Mouse (Mus musculus) spleen, postnatal 10 days (tissue): ENCODE measurements around the gene Nudt17.
"Not testable (repeated sequence)": the region's sequence is repeated elsewhere in the genome, so short reads cannot be mapped to it uniquely, and the experiment has no call there.

Source experiments
- DNase-seq, 2 experiments: peaks; one replicate each; pipeline ENCODE4 v3.0.0; 2021 to 2022; ENCODE audit warnings: low spot score in 2 of 2

Nudt17 gene

DNA sequence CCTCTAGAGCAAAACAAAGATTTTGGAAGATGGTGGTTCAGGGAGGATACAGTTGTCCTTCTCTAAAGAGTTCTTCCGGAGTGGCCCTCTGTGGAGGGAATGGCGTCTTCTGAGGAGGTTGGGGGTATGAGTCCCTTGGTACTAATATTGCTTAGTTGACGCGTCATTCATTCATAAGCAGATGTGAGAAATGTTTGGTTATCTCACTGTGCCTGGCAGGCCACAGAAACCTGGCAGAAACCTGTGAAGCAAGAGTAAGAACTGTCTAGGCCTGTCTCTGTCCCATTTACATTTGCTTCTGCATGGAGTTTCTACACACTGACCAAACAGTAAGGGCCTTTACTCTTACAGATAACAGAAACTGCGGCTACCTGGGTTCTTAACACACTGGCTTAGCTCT, 36.8 kb downstream of the Nudt17 start:
- no peak for DNase-seq

DNA sequence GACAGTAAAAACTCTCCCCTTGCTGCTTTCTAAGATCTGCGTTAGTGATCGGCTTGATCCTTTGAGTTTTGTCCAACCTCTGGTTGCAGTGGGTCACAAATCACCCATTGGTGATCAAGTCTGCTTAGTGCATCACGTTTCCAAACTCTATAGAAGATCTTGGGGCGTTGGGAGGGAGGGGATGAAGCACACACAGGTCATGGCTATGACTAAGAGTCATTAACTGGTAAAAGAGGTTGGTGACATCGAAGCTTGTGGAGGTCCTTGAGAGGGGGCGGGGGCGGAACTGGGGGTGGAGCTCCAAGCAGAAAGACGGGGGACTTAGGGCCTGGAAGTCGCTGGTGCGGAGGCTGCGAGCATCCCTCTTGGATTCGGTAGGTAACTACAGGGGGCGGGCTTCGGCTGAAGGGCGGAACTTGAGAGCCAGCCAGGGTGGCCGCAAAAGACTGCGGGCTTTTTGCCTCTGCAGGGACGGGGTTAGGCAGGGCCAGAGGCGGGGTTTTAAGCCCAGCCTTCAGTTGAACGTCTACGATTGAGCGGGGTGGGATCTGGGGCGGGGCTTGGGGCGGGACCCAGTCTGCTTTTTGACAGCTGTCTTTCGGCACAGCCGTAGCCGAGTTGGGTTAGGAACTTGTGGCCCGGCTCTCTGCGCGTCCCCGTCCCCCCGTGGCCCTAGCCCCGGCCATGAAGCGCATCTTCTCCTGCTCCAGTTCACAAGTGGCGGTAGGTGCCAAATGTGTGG, 38.5 kb downstream of the Nudt17 start, which contains the start of gene Ankrd35:
TSS of gene Ankrd35 (plus strand) at position 405 of the 742 bp plus-strand sequence.
- DNase-seq = peak; percentile 36 to 79

DNA sequence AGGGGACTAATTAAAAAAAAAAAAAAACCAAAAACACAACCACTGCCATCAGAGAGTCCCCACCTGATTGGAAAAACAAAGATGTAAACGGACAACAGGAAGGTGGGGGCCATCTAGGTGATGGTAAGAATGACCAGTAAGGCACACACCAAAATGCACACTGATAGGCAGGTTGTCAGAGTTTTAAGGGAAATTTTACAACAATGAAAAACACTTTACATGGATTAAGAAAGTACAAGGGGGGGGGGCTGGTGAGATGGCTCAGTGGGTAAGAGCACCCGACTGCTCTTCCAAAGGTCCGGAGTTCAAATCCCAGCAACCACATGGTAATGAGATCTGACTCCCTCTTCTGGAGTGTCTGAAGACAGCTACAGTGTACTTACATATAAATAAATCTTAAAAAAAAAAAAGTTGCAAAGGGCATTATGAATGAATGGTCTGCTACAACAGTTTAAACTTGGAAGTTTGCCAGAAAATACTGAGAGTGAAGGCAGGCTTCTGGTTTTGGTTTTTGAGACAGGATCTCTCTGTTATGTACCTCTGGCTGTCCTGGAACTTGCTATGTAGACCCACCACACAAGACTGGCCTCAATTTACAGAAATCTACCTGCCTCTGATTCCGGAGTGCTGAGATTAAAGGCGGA, 39.8 kb downstream of the Nudt17 start:
- no peak for DNase-seq

DNA sequence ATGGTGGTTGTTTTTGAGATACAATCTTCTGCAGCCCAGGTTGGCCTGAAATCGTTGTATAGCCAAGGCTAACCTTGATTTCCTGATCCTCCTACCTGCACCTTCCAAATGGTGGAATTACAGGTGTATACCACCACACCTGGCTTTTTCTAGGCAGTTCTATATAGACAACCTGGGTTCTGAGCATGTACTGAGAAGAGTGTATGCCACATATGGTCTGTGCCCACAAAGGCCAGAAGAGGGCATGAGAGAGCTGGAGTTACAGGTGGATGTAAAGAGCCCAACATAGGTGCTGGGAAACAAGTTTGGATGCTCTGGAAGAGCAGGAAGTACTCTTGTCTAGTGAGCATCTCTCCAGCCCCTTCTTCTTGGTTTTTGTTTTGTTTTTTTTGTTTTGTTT, 41.0 kb downstream of the Nudt17 start:
- DNase-seq = peak in 1 of 2 experiments; percentile 37

DNA sequence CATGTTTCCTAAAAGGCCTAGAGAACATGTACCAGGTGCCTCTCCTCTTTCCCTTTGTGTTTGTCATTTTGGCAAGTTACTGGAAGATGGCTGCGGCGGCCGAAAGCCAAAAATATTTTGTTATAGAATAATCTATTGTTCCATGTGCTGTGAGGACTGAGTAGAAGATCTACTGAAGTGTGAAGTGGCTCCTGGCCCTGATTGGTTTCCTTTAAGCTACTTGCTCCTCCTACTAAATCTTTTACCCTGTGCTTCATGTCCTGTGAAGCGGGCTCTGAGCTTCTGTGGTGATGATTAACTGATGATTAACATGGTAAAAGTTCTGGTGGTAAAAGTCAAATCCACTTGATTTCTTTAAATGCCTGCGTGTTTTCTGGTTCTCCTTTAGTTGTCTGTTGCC, 41.4 kb downstream of the Nudt17 start:
- DNase-seq = no peak

DNA sequence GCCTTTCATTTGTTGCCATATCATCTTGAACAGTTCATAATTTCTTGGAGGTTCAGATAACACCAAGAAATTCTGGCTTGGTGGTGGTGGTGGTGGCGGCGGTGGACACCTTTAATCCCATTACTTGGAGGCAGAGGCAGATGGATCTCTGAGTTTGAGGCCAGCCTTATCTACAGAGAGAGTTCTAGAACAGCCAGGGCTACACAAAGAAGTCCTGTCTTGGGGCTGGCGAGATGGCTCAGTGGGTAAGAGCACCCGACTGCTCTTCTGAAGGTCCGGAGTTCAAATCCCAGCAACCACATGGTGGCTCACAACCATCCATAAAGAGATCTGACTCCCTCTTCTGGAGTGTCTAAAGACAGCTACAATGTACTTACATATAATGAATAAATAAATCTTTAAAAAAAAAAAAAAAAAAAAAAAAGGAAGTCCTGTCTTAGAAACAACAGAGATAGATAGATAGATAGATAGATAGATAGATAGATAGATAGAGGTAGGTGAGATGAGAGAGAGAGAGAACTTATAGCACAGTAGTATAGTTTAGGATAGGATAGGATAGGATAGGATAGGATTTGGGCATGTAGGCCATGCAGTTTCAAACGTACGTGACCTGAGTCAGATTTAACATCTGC, 42.5 kb downstream of the Nudt17 start:
- DNase-seq = not testable (repeated sequence)

DNA sequence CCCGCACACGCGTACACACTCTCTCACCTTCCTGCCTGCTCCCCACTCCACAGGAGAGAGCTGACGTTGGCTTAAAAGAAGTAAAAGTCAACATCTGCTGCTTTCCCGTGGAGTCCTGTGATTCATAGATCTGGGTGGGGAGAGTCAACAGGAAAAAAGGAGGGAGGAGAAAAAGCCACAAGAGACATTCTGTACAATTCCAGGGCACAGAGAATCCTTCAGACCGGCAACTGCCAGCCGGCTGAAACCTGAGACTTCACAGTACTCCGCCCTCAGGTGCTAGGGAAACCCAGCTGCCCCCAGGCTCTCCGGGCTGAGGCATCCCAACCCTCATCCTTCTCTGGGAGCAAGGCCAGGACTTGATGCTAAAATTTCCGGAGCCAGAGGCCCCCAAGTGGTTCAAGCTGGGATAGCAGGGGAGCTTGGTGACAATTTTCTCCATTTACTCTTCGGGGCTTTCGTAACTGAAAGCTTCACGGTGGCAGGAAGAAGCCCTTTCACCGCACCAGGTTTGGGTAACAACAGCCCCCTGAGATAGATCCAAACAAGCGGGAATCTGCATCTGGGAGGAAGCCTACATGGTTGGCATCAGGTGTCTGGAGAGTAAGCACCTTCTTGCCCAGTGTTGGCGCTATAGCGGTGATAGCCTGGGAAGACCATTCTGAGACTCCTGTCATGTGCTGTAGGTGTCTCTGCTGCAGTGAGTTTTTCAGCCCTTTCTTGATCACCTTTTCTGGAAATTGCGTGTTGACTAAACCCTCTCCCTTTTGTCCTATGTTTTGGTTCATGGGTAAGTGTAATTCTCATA, 44.7 kb downstream of the Nudt17 start:
- DNase-seq = peak; percentile 54 to 79

DNA sequence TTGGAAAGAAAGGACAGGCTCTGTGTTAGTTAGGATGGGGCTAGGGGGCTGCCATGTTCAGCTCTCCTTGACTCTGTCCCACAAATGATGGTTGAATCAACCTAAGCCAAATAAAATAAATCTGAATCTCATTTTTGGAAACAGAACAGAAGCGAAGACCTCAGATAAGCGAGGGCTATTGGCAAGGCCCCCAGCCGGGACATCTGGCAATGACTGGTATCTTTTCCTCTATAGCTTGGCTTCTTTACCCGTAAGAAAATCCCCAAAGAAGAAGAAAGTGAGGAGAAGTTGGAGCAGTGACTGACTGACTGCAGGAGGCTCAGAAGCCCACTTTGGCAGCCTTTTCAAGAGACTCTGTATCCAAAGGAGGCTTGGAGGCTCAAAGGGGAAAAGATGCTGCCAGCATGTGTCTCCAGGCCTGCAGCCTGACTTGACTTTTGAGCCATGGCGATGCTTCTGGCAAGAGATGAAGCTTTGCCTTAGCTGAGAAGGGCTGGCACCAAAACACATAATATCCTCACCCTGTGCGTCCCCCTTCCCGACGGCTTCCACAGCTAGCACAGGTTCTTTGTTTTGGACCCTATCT, 45.5 kb downstream of the Nudt17 start:
- DNase-seq = no peak

DNA sequence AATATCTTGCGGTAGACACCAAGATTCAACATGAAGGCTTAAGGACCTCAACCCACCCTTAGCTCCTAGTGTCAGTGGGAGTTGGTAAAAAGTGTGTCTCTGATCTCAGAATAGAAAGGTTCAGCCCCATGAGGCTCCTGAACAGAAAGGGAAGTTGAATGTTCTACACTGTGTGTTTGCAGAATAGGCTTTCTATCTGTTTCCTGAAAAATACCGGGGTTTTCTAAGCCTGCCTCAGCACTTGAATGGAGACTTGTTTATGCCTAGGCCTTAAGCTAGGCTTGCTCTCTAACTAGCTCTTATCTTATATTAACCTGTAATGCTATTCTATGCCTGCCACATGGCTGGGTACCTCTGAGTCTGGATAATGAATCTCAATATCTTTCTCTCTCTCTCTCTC, 47.5 kb downstream of the Nudt17 start:
- DNase-seq = no peak
